Mouse (Mus musculus) testis, adult 2 months (tissue): ENCODE results near the gene Mtg2.

ENCODE experiments used
- CTCF ChIP-seq: fragments of 200-500 bp; IDR thresholded peaks from 2 replicates; pipeline ENCODE4 v1.5.1; 2012; ENCODE audit warnings: low read depth, mild to moderate bottlenecking, inconsistent platforms, low read length, moderate library complexity; ENCODE audit not compliant: control insufficient read depth, insufficient read depth, insufficient replicate concordance
- POLR2A ChIP-seq: fragments of 200-500 bp; IDR thresholded peaks from 2 replicates; pipeline ENCODE4 v1.6.1; 2012; ENCODE audit warnings: low read depth, mild to moderate bottlenecking, inconsistent platforms, low read length, moderate library complexity; ENCODE audit not compliant: control insufficient read depth

DNA sequence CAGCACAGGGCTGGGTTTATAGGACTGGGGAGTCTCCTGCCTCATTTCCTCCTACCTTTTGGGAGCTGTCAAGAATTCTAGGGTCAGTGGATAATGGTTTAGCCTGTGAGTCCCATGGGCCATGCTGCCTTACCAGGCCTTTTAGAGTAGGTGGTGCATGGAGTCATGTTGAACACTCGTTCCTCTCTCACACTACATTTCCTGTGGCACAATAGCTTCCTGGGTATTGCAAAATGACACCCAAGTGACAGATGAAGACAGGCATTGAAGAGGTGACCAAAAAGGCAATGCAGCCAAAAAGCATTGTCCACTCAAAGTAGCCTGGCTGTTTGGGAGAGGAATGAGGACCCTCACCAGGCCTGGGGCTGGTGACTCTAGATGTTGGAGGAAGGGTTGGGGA is 57.3 kb downstream of the Mtg2 start:
- TF ChIP-seq CTCF (no peak), POLR2A (no peak)
